Mouse (Mus musculus): ENCODE data around the gene Knstrn. TPM values are rescaled to one million over a fixed set of nuclear protein-coding genes. Genes with fewer than 3 reads are reported as not detected.

Gene Knstrn
- total RNA-seq, 2 experiments from 2014 or later, result 5.9 to 10.7 TPM

GRCm38 (mm10) chr2:118846246-118846645 lies 32.4 kb downstream of the Knstrn start:
- no peak for DNase-seq
- intact Hi-C loops (cut with DNase I), result no loop called here

- DNase-seq, result no peak
- intact Hi-C loops (cut with DNase I), result no loop called here
Measured at GRCm38 (mm10) chr2:118851756-118852155, 38.0 kb downstream of the Knstrn start.

- intact Hi-C loops (cut with DNase I), result no loop called here
- DNase-seq, result peak; percentile 86 to 89
Measured at GRCm38 (mm10) chr2:118861454-118862339, 47.9 kb downstream of the Knstrn start, which contains the start of gene Ivd. Ivd (plus strand) TSS chr2:118861954.

- no peak for DNase-seq
- intact Hi-C loops (cut with DNase I), result no loop called here
Measured at GRCm38 (mm10) chr2:118862340-118862675, 48.5 kb downstream of the Knstrn start.

GRCm38 (mm10) chr2:118870601-118871000 lies 56.8 kb downstream of the Knstrn start:
- intact Hi-C loops (cut with DNase I), result no loop called here
- no peak for DNase-seq

- intact Hi-C loops (cut with DNase I), result no loop called here
- no peak for DNase-seq
Measured at GRCm38 (mm10) chr2:118871032-118871431, 57.2 kb downstream of the Knstrn start.

GRCm38 (mm10) chr2:118873018-118873417 lies 59.2 kb downstream of the Knstrn start:
- no peak for DNase-seq
- intact Hi-C loops (cut with DNase I), result no loop called here

GRCm38 (mm10) chr2:118873890-118874430 lies 60.2 kb downstream of the Knstrn start:
- no peak for DNase-seq
- intact Hi-C loops (cut with DNase I), result no loop called here

- DNase-seq, result no peak
- intact Hi-C loops (cut with DNase I), result no loop called here
Measured at GRCm38 (mm10) chr2:118875316-118875715, 61.5 kb downstream of the Knstrn start.

- intact Hi-C loops (cut with DNase I), result no loop called here
- DNase-seq, result no peak
Measured at GRCm38 (mm10) chr2:118876453-118876852, 62.6 kb downstream of the Knstrn start.

GRCm38 (mm10) chr2:118881019-118881418 lies 67.2 kb downstream of the Knstrn start:
- intact Hi-C loops (cut with DNase I), result loop anchor here (5.0 kb wide), 1 partner anchor 394 kb away; no protein-coding TSS in a partner anchor
- no peak for DNase-seq

GRCm38 (mm10) chr2:118881956-118882355 lies 68.2 kb downstream of the Knstrn start:
- intact Hi-C loops (cut with DNase I), result loop anchor here (2.0 to 5.0 kb wide), 2 partner anchors 243 to 395 kb away; no protein-coding TSS in a partner anchor
- DNase-seq, result no peak

GRCm38 (mm10) chr2:118882840-118883679 lies 69.3 kb downstream of the Knstrn start:
- intact Hi-C loops (cut with DNase I), result loop anchor here (1.0 to 5.0 kb wide), 5 partner anchors 93 to 396 kb away; partner anchors contain the start of gene Inafm2
- DNase-seq, result peak; percentile 89 to 94

GRCm38 (mm10) chr2:118887440-118887839 lies 73.6 kb downstream of the Knstrn start:
- no peak for DNase-seq
- intact Hi-C loops (cut with DNase I), result no loop called here

- intact Hi-C loops (cut with DNase I), result no loop called here
- DNase-seq, result peak; percentile 42 to 61
Measured at GRCm38 (mm10) chr2:118887845-118888548, 74.2 kb downstream of the Knstrn start.

- intact Hi-C loops (cut with DNase I), result no loop called here
- DNase-seq, result no peak
Measured at GRCm38 (mm10) chr2:118891173-118891572, 77.4 kb downstream of the Knstrn start.

- peak; percentile 37 to 48 for DNase-seq
- intact Hi-C loops (cut with DNase I), result no loop called here
Measured at GRCm38 (mm10) chr2:118895990-118896913, 82.4 kb downstream of the Knstrn start.

- peak in 1 of 2 experiments; percentile 28 for DNase-seq
- intact Hi-C loops (cut with DNase I), result no loop called here
Measured at GRCm38 (mm10) chr2:118896914-118897291, 83.1 kb downstream of the Knstrn start.

GRCm38 (mm10) chr2:118897392-118897791 lies 83.6 kb downstream of the Knstrn start:
- no peak for DNase-seq
- intact Hi-C loops (cut with DNase I), result no loop called here
